Mouse (Mus musculus): ENCODE measurements around the gene Muc13. TPM values are rescaled to one million over a fixed set of nuclear protein-coding genes. Genes with fewer than 3 reads are reported as not detected.

Muc13 gene
- polyA plus RNA-seq, 1 experiment, result 2.6 TPM

DNA sequence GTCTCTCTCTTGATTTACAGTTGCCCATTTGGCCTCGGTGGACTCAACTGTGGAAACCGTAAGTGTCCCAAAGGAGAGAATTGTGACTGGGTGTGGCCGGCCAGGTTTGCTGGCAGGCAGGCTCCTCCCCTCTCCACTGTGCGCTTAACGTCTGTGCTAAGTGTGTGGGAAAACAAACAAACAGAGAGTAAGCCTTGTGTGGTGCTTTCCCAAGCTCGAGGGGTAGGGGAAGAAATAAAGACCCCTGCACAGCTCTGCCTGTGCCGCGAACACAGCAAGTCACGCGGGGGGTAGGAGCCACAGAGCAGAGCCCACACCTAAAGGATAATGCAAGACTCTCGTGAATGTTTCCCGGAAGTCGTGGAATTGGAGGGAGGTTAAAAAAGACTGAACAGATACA is 42.7 kb upstream of the Muc13 start:
- H3K4me3 ChIP-seq (ENCODE audit: extremely low read depth, insufficient read depth, insufficient read length), result peak overlapping the region; percentile 39; the same call in 1 of the 2 replicates
- no peaks in the 10 kb centered on the region for H3K27me3 ChIP-seq (ENCODE audit: control insufficient read depth, insufficient read depth, low read length)
- DNase-seq (ENCODE audit: low read depth in 1 of 2, low spot score in 2 of 2), result no peak
- H3K27ac ChIP-seq (ENCODE audit: insufficient read depth, low read length), result peak overlapping the region; percentile 95
- no peak for TF ChIP-seq CTCF (IDR thresholded peaks at IDR 0.05; ENCODE audit: extremely low read depth, insufficient read depth, insufficient read length, insufficient replicate concordance)
- TF ChIP-seq POLR2A (IDR thresholded peaks at IDR 0.05; ENCODE audit: low read depth, low read length), result no peak
- WGBS, result 7% methylated on average over 13 of the region's 13 CpGs
- H3K36me3 ChIP-seq (ENCODE audit: control insufficient read depth, insufficient read depth, low read length), result peaks cover 6% of the 10 kb centered on the region
- peaks cover 13% of the 10 kb centered on the region for H3K4me1 ChIP-seq (ENCODE audit: control insufficient read depth, insufficient read depth, insufficient read length)

- H3K27me3 ChIP-seq (ENCODE audit: control insufficient read depth, insufficient read depth, low read length), result no peaks in the 10 kb centered on the region
- H3K4me3 ChIP-seq (ENCODE audit: extremely low read depth, insufficient read depth, insufficient read length), result peak overlapping the region; percentile 39; the same call in 1 of the 2 replicates
- DNase-seq (ENCODE audit: low read depth in 1 of 2, low spot score in 2 of 2), result peak; percentile 82 to 93
- H3K36me3 ChIP-seq (ENCODE audit: control insufficient read depth, insufficient read depth, low read length), result peaks cover 6% of the 10 kb centered on the region
- TF ChIP-seq CTCF (IDR thresholded peaks at IDR 0.05; ENCODE audit: extremely low read depth, insufficient read depth, insufficient read length, insufficient replicate concordance) (no peak), POLR2A (IDR thresholded peaks at IDR 0.05; ENCODE audit: low read depth, low read length) (peak; percentile 2; the same call in 1 of the 2 replicates)
- peaks cover 11% of the 10 kb centered on the region for H3K4me1 ChIP-seq (ENCODE audit: control insufficient read depth, insufficient read depth, insufficient read length)
- peak overlapping the region; percentile 95 for H3K27ac ChIP-seq (ENCODE audit: insufficient read depth, low read length)
- 5% methylated on average over 12 of the region's 12 CpGs for WGBS
Measured at GRCm38 (mm10) chr16:33751590-33751989, 42.2 kb upstream of the Muc13 start.

DNA sequence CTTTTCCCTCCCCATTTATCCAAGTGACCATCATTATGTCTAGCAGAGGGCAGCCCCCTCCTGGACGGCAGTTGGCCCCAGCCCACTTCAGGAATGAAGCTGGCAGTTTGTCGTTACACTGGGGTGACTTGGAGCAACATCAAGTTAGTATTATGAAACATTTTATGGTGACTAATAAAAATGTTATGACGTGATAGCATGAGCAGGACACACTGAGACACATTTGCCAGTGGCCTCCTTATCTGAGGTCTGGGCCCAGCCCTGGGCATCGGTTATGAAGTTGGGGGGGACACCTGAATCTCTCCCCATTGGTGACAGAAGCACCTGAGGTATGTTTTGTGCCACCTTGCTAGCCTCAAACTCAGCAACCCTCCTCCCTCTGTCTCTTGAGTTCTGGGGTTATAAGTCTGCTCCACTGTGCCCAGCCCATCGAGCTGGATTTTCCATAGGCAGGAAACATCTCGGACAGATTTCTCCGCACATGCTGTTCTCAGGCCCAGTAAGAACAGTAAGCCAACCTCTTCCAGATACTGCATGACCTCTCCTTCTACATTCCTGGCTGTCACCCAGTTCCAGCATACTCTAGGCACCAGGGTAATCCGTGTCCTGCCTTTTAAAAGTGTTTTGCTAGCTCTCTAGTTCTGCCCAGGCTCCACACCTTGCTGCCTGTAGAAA is 40.8 kb upstream of the Muc13 start:
- no peak for TF ChIP-seq CTCF (IDR thresholded peaks at IDR 0.05; ENCODE audit: extremely low read depth, insufficient read depth, insufficient read length, insufficient replicate concordance)
- peaks cover 6% of the 10 kb centered on the region for H3K36me3 ChIP-seq (ENCODE audit: control insufficient read depth, insufficient read depth, low read length)
- peaks cover 9% of the 10 kb centered on the region for H3K4me1 ChIP-seq (ENCODE audit: control insufficient read depth, insufficient read depth, insufficient read length)
- WGBS, result 83% methylated on average over 8 of the region's 8 CpGs
- DNase-seq (ENCODE audit: low read depth in 1 of 2, low spot score in 2 of 2), result no peak
- H3K27me3 ChIP-seq (ENCODE audit: control insufficient read depth, insufficient read depth, low read length), result no peaks in the 10 kb centered on the region
- H3K27ac ChIP-seq (ENCODE audit: insufficient read depth, low read length), result 0 out of 2 replicates have a peak overlapping the region, but pooled peaks have one; percentile 21
- H3K4me3 ChIP-seq (ENCODE audit: extremely low read depth, insufficient read depth, insufficient read length), result no peak overlapping the region

- 59% methylated on average over 8 of the region's 8 CpGs for WGBS
- DNase-seq (ENCODE audit: low read depth in 1 of 2, low spot score in 2 of 2), result no peak
- no peak overlapping the region for H3K27ac ChIP-seq (ENCODE audit: insufficient read depth, low read length)
- H3K4me1 ChIP-seq (ENCODE audit: control insufficient read depth, insufficient read depth, insufficient read length), result peaks cover 4% of the 10 kb centered on the region; the same call in 1 of the 2 replicates
- H3K27me3 ChIP-seq (ENCODE audit: control insufficient read depth, insufficient read depth, low read length), result no peaks in the 10 kb centered on the region
- H3K4me3 ChIP-seq (ENCODE audit: extremely low read depth, insufficient read depth, insufficient read length), result no peak overlapping the region; the same call in 1 of the 2 replicates
- H3K36me3 ChIP-seq (ENCODE audit: control insufficient read depth, insufficient read depth, low read length), result peaks cover 10% of the 10 kb centered on the region
- TF ChIP-seq CTCF (IDR thresholded peaks at IDR 0.05; ENCODE audit: extremely low read depth, insufficient read depth, insufficient read length, insufficient replicate concordance) (no peak), POLR2A (IDR thresholded peaks at IDR 0.05; ENCODE audit: low read depth, low read length) (no peak)
Measured at GRCm38 (mm10) chr16:33755293-33755692, 38.5 kb upstream of the Muc13 start.

DNA sequence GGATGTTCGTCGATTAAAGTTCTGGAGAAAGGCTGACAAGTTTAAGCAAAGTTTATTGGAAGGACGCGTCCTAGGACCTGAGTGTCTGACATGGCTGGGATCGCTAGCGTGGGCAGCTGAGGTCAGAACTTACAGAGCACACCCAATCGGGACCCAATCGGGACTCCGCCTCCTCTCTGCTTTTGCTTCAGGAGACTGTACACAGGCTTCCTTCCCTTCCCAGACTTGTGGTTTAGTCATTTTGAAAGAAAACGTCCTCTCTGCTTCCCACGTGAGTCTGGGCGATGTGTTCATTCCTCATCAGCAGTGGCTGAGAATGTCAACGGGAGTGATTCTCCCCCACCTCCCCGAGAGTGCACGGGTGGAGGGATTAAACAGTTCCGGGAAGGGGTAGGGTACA is 37.9 kb upstream of the Muc13 start:
- peak overlapping the region; percentile 32 for H3K4me3 ChIP-seq (ENCODE audit: extremely low read depth, insufficient read depth, insufficient read length)
- no peak for TF ChIP-seq CTCF (IDR thresholded peaks at IDR 0.05; ENCODE audit: extremely low read depth, insufficient read depth, insufficient read length, insufficient replicate concordance)
- no peak for TF ChIP-seq POLR2A (IDR thresholded peaks at IDR 0.05; ENCODE audit: low read depth, low read length)
- DNase-seq (ENCODE audit: low read depth in 1 of 2, low spot score in 2 of 2), result no peak
- peaks cover 4% of the 10 kb centered on the region; the same call in 1 of the 2 replicates for H3K4me1 ChIP-seq (ENCODE audit: control insufficient read depth, insufficient read depth, insufficient read length)
- H3K36me3 ChIP-seq (ENCODE audit: control insufficient read depth, insufficient read depth, low read length), result peaks cover 14% of the 10 kb centered on the region
- H3K27ac ChIP-seq (ENCODE audit: insufficient read depth, low read length), result peak overlapping the region; percentile 60; the same call in 1 of the 2 replicates
- H3K27me3 ChIP-seq (ENCODE audit: control insufficient read depth, insufficient read depth, low read length), result no peaks in the 10 kb centered on the region
- WGBS, result 17% methylated on average over 16 of the region's 16 CpGs

GRCm38 (mm10) chr16:33756396-33756795 is 37.4 kb upstream of the Muc13 start:
- peaks cover 15% of the 10 kb centered on the region for H3K36me3 ChIP-seq (ENCODE audit: control insufficient read depth, insufficient read depth, low read length)
- TF ChIP-seq CTCF (IDR thresholded peaks at IDR 0.05; ENCODE audit: extremely low read depth, insufficient read depth, insufficient read length, insufficient replicate concordance), result peak; percentile 50; the same call in 1 of the 2 replicates
- no peak for TF ChIP-seq POLR2A (IDR thresholded peaks at IDR 0.05; ENCODE audit: low read depth, low read length)
- H3K27me3 ChIP-seq (ENCODE audit: control insufficient read depth, insufficient read depth, low read length), result no peaks in the 10 kb centered on the region
- peak overlapping the region; percentile 60; the same call in 1 of the 2 replicates for H3K27ac ChIP-seq (ENCODE audit: insufficient read depth, low read length)
- H3K4me1 ChIP-seq (ENCODE audit: control insufficient read depth, insufficient read depth, insufficient read length), result peaks cover 4% of the 10 kb centered on the region; the same call in 1 of the 2 replicates
- 13% methylated on average over 6 of the region's 6 CpGs for WGBS
- DNase-seq (ENCODE audit: low read depth in 1 of 2, low spot score in 2 of 2), result peak; percentile 69 to 72
- 0 out of 2 replicates have a peak overlapping the region, but pooled peaks have one; percentile 23 for H3K4me3 ChIP-seq (ENCODE audit: extremely low read depth, insufficient read depth, insufficient read length)

DNA sequence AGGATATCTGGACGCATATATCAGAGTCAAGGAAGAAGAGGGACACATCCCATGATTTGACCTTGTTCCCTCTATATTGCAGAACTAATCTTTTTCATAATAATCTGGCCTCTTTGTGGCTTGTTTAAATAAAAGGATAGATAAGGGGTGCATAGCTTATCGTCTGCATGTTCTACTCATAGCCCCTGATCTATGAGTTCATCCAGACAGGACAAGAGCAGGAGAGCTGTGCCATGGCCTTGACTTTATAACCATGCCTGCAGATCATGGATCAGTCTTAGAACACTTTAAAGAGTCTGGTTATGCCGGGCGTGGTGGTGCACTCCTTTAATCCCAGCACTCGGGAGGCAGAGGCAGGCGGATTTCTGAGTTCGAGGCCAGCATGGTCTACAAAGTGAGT is 34.6 kb upstream of the Muc13 start:
- DNase-seq (ENCODE audit: low read depth in 1 of 2, low spot score in 2 of 2), result no peak
- peaks cover 26% of the 10 kb centered on the region for H3K36me3 ChIP-seq (ENCODE audit: control insufficient read depth, insufficient read depth, low read length)
- peaks cover 4% of the 10 kb centered on the region; the same call in 1 of the 2 replicates for H3K4me1 ChIP-seq (ENCODE audit: control insufficient read depth, insufficient read depth, insufficient read length)
- H3K27ac ChIP-seq (ENCODE audit: insufficient read depth, low read length), result no peak overlapping the region
- WGBS, result 82% methylated on average over 7 of the region's 7 CpGs
- TF ChIP-seq POLR2A (IDR thresholded peaks at IDR 0.05; ENCODE audit: low read depth, low read length) (no peak), CTCF (IDR thresholded peaks at IDR 0.05; ENCODE audit: extremely low read depth, insufficient read depth, insufficient read length, insufficient replicate concordance) (no peak)
- no peaks in the 10 kb centered on the region for H3K27me3 ChIP-seq (ENCODE audit: control insufficient read depth, insufficient read depth, low read length)
- H3K4me3 ChIP-seq (ENCODE audit: extremely low read depth, insufficient read depth, insufficient read length), result no peak overlapping the region

Data from spleen, adult 2 months (tissue).